11 mouse cellular contexts compared by ENCODE assay signal in genomic region chr4:120074061-120074460, GRCm38 (mm10). TPM values are rescaled to one million over a fixed set of nuclear protein-coding genes. Genes with fewer than 3 reads are reported as not detected.
DNase-seq lines count a peak whose midpoint lies in the region; ATAC-seq and TF ChIP-seq lines count a peak whose summit lies in the region.
"Had no signal": no experiment of that assay in that cellular context is flagged by ENCODE, and none has a peak within 500 bp of the region (broad histone marks: within the 10 kb centered on the region; RNA-seq: fewer than 3 reads in every experiment).

No protein-coding gene starts in this region.

- no peak overlapping the region for H3K27ac ChIP-seq in heart, embryonic 11.5 days (ENCODE audit: low read depth, low read length)
- H3K27ac ChIP-seq in forebrain, embryonic 15.5 days (replicated peaks): peak overlapping the region; percentile 24
- H3K27ac ChIP-seq in left cerebral cortex, adult 2 months: peak overlapping the region; percentile 74
- H3K27ac ChIP-seq: lung, embryonic 15.5 days had no signal

- H3K4me3 ChIP-seq in heart, embryonic 11.5 days (ENCODE audit: low read depth, low read length): no peak overlapping the region
- no peak overlapping the region for H3K4me3 ChIP-seq in forebrain, embryonic 15.5 days
- H3K4me3 ChIP-seq in left cerebral cortex, adult 2 months: no peak overlapping the region
- H3K4me3 ChIP-seq: lung, embryonic 15.5 days had no signal

- H3K9me3 ChIP-seq in heart, embryonic 11.5 days (replicated peaks; ENCODE audit: control insufficient read depth, low read length): no peaks in the 10 kb centered on the region
- no peaks in the 10 kb centered on the region for H3K9me3 ChIP-seq in forebrain, embryonic 15.5 days
- H3K9me3 ChIP-seq: lung, embryonic 15.5 days had no signal

- no peak overlapping the region for H3K9ac ChIP-seq in heart, embryonic 11.5 days (ENCODE audit: low read depth, low read length)
- H3K9ac ChIP-seq in forebrain, embryonic 15.5 days (replicated peaks): no peak overlapping the region
- H3K9ac ChIP-seq: lung, embryonic 15.5 days had no signal

- H3K27me3 ChIP-seq in heart, embryonic 11.5 days (ENCODE audit: control insufficient read depth, insufficient read depth, low read length): no peaks in the 10 kb centered on the region
- H3K27me3 ChIP-seq in forebrain, embryonic 15.5 days: no peaks in the 10 kb centered on the region
- H3K27me3 ChIP-seq: lung, embryonic 15.5 days had no signal

- no peak overlapping the region for H3K4me2 ChIP-seq in heart, embryonic 11.5 days
- no peak overlapping the region for H3K4me2 ChIP-seq in forebrain, embryonic 15.5 days (replicated peaks)
- H3K4me2 ChIP-seq: lung, embryonic 15.5 days had no signal

- DNase-seq in heart, adult 18-20 months: peak; percentile 39 to 54
- peak; percentile 9 for DNase-seq in MN1 (ENCODE audit: low spot score)
- peak in 1 of 2 experiments; percentile 45 for DNase-seq in left cerebral cortex, adult 2 months (ENCODE audit: extremely low spot score in 1 of 2, low spot score in 2 of 2)
- DNase-seq in adrenal gland, postnatal 14 days: no peak
- no peak for DNase-seq in adrenal gland, postnatal 4 days (ENCODE audit: low spot score in 2 of 2)
- DNase-seq in ovary, adult 18-20 months (ENCODE audit: low spot score): no peak
- DNase-seq: kidney, postnatal 10 days had no signal

- intact Hi-C loops in left cerebral cortex, adult 2 months (cut with DNase I): no loop called here

- WGBS in heart, embryonic 11.5 days (ENCODE audit: insufficient replicate concordance): 62% methylated on average over 5 of the region's 5 CpGs
- 28% methylated on average over 5 of the region's 5 CpGs for WGBS in forebrain, embryonic 15.5 days

- H3K4me1 ChIP-seq in heart, embryonic 11.5 days (ENCODE audit: control insufficient read depth, insufficient read depth, low read length): peaks cover 10% of the 10 kb centered on the region
- H3K4me1 ChIP-seq in forebrain, embryonic 15.5 days: peaks cover 16% of the 10 kb centered on the region

- TF ChIP-seq CTCF in left cerebral cortex, adult 2 months (IDR thresholded peaks at IDR 0.05): no peak

- H3K36me3 ChIP-seq in heart, embryonic 11.5 days (ENCODE audit: control insufficient read depth, insufficient read depth, low read length): no peaks in the 10 kb centered on the region
- H3K36me3 ChIP-seq in forebrain, embryonic 15.5 days: no peaks in the 10 kb centered on the region
- H3K36me3 ChIP-seq: lung, embryonic 15.5 days had no signal

- ATAC-seq in heart, embryonic 11.5 days (replicated peaks; ENCODE audit: insufficient number of reproducible peaks, low FRiP score, low TSS enrichment): no peak
- ATAC-seq in forebrain, embryonic 15.5 days (replicated peaks): peak; percentile 79; the same call in 1 of the 2 replicates

RNA-seq across cellular contexts. Expression of gene AL607142.1, which starts 9.3 kb away (rescaled TPM):
- not detected for total RNA-seq in heart, adult 18-20 months (2021)
- not detected in 2 replicates for polyA plus RNA-seq in heart, embryonic 11.5 days (2014; fragmentation: Nextera tagmentation; extraction: Ambion mirVana)
- not detected in 2 replicates for polyA plus RNA-seq in forebrain, embryonic 15.5 days (2015; fragmentation: Nextera tagmentation; extraction: Ambion mirVana)
- not detected for total RNA-seq in left cerebral cortex, adult 2 months (2021)
- total RNA-seq in adrenal gland, postnatal 14 days (2021): not detected in 2 replicates
- total RNA-seq in adrenal gland, postnatal 4 days (2021): not detected
- total RNA-seq: gastrocnemius, adult 8-10 months had no signal
- polyA plus RNA-seq: lung, embryonic 15.5 days had no signal

Comparison
In these comparisons a context has a peak if more than half of its experiments do, and no peak if none do; other contexts are left out.
1. DNase-seq: peak in heart, adult 18-20 months (2 of 2) and MN1 (single experiment); none in adrenal gland, postnatal 14 days (single experiment), adrenal gland, postnatal 4 days (0 of 2) and ovary, adult 18-20 months (single experiment).